Mouse (Mus musculus) embryonic facial prominence, embryonic 15.5 days (tissue): ENCODE data around the gene Mcur1. TPM values are rescaled to one million over a fixed set of nuclear protein-coding genes. Genes with fewer than 3 reads are reported as not detected.

Source experiments
- ATAC-seq: fragments of 200-750 bp; cut with Nextera tagmentation; 2 replicates; pipeline ENCODE4 v1.8.0; 2017; ENCODE audit warnings: low read depth, moderate TSS enrichment; ENCODE audit not compliant: insufficient number of reproducible peaks, low FRiP score, low TSS enrichment
- H3K27ac ChIP-seq: fragments of 300-500 bp; sonication (generic); replicated peaks from 2 replicates; pipeline ENCODE4 v1.5.1; 2015; ENCODE audit warnings: mild to moderate bottlenecking, inconsistent platforms
- H3K27me3 ChIP-seq: fragments of 300-500 bp; sonication (generic); 2 replicates; pipeline ENCODE4 v1.6.1; 2015; ENCODE audit warnings: inconsistent platforms
- H3K36me3 ChIP-seq: fragments of 300-500 bp; sonication (generic); 2 replicates; pipeline ENCODE4 v1.6.1; 2015; ENCODE audit warnings: mild to moderate bottlenecking, inconsistent platforms
- H3K4me1 ChIP-seq: fragments of 300-500 bp; sonication (generic); 2 replicates; pipeline ENCODE4 v1.6.1; 2015; ENCODE audit warnings: inconsistent platforms
- H3K4me2 ChIP-seq: fragments of 300-500 bp; sonication (generic); replicated peaks from 2 replicates; pipeline ENCODE4 v1.6.1; 2015; ENCODE audit warnings: mild to moderate bottlenecking, inconsistent platforms
- H3K4me3 ChIP-seq: fragments of 300-500 bp; sonication (generic); replicated peaks from 2 replicates; pipeline ENCODE4 v1.5.1; 2015; ENCODE audit warnings: mild to moderate bottlenecking, inconsistent platforms
- H3K9ac ChIP-seq: fragments of 300-500 bp; sonication (generic); 2 replicates; pipeline ENCODE4 v1.6.1; 2015; ENCODE audit warnings: inconsistent platforms
- H3K9me3 ChIP-seq: fragments of 300-500 bp; sonication (generic); replicated peaks from 2 replicates; pipeline ENCODE4 v1.6.1; 2016; ENCODE audit warnings: inconsistent platforms
- WGBS: fragments of 180-500 bp; shearing (Covaris S2); methylation state at CpG from one replicate; pipeline ENCODE4 v1.1.7; 2015; 5-methylcytosine and 5-hydroxymethylcytosine counted together
- polyA plus RNA-seq: library from polyadenylated mRNA; unstranded; fragments of >200 nt; fragmentation: Nextera tagmentation; extraction: Ambion mirVana; gene quantifications from 2 replicates; pipeline ENCODE4 v1.2.1, GENCODE M21; 2015

The Mcur1 gene
- polyA plus RNA-seq, 1 experiment from 2014 or later = 14.4 TPM

DNA sequence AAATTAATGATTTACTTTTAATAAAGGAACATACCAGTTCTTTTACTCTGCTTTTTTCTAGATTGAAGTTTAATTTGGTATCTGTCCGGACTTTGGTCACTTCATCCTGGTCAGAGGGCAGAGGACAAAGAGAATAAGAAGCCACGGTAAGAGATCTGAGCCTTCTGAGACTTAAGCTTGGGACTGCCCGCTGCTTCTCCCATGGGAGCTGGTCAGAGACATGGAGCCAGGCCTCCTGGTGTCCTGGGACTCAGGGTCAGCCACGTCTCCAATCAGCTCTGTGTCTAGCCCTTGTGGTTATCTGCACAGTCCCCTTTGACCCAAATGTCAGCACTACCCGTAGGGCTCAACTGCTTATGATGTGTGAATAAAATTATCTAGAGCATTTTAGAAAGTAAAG, 11.4 kb downstream of the Mcur1 start:
- no peaks in the 10 kb centered on the region for H3K4me1 ChIP-seq
- H3K4me3 ChIP-seq = no peak overlapping the region
- ATAC-seq = no peak
- no peak overlapping the region for H3K4me2 ChIP-seq
- H3K36me3 ChIP-seq = peaks cover 56% of the 10 kb centered on the region
- WGBS = 78% methylated on average over 5 of the region's 5 CpGs
- no peak overlapping the region for H3K27ac ChIP-seq
- no peaks in the 10 kb centered on the region for H3K27me3 ChIP-seq
- no peak overlapping the region for H3K9ac ChIP-seq
- H3K9me3 ChIP-seq = no peaks in the 10 kb centered on the region

DNA sequence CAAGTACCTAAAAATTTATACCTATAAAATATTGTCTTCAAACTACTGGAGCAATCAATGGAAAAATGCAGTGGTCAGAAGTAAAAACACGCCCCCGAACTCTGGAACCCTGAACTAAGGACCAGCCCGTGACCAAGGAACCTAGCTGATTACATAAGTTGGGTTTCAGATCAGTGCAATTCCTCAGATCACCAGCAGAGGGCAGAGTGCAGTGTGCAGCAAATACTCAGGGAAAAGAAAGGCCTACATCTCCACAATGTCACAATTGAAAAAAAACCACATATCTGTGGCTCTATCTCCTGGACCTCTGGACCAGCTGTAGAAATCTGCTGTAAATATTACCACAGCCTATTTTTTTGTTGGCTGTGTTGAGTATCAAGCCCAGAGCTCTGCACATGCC, 13.1 kb downstream of the Mcur1 start:
- Histone ChIP-seq H3K4me3 (no peak overlapping the region), H3K27ac (no peak overlapping the region), H3K4me1 (no peaks in the 10 kb centered on the region), H3K27me3 (no peaks in the 10 kb centered on the region), H3K9ac (no peak overlapping the region), H3K4me2 (no peak overlapping the region), H3K9me3 (no peaks in the 10 kb centered on the region), H3K36me3 (peaks cover 45% of the 10 kb centered on the region)
- WGBS = 35% methylated on average over 3 of the region's 3 CpGs
- ATAC-seq = no peak

DNA sequence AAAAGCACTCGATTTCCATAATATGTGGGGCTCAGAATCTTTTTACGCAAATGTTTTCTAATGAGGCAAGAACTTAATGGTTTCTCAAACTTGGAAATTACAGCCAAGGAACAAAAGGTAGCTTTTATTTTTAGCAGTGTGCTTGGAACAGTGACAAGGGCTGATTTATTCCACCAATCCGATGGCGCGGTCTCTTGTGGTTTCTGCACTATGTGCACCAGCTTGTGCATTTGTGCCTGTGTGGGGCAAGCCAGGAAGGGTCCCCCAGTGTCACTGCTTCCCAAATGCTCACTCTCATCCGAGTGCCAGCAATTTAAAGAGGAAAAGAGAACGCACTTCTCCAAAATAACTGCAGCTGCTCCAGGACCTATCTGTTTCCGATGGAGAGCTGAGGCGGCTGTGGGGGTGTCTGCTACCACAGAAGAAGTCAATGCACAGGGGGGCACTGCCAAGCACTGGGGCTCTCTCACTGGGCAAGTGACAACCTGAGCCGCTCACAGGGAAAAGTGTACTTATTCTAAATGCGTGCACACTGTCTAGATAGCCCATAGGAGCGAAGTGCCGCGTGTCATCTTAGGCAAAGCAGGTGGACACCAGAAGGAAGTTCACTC, 19.7 kb downstream of the Mcur1 start:
- Histone ChIP-seq H3K4me2 (no peak overlapping the region), H3K27me3 (no peaks in the 10 kb centered on the region), H3K9ac (no peak overlapping the region), H3K4me3 (no peak overlapping the region), H3K9me3 (no peaks in the 10 kb centered on the region), H3K36me3 (peaks cover 14% of the 10 kb centered on the region), H3K4me1 (peaks cover 6% of the 10 kb centered on the region; the same call in 1 of the 2 replicates), H3K27ac (no peak overlapping the region)
- ATAC-seq = no peak
- 77% methylated on average over 14 of the region's 14 CpGs for WGBS

DNA sequence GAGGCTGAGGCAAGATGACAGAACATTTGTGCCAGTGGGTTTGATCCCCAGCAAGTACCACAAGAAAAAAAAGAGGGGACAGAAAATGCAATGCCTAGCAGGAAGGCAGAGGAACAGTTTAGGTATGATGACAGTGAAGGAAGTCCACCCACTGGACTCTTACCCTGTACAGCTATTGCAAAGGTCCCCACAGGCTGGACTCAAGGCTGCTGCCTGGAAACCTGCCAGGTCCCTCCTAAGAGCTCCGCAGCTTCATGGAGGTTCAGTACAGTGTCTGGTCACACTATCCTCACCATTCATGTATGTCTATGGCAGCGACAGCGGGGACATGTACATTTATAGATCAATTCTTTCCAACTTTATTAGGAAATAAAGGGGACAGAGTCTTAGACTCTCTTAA, 20.6 kb downstream of the Mcur1 start:
- no peak for ATAC-seq
- Histone ChIP-seq H3K27ac (no peak overlapping the region), H3K4me1 (peaks cover 6% of the 10 kb centered on the region; the same call in 1 of the 2 replicates), H3K4me3 (no peak overlapping the region), H3K9me3 (no peaks in the 10 kb centered on the region), H3K36me3 (peaks cover 7% of the 10 kb centered on the region), H3K4me2 (no peak overlapping the region), H3K9ac (no peak overlapping the region), H3K27me3 (no peaks in the 10 kb centered on the region)
- 89% methylated on average over 3 of the region's 3 CpGs for WGBS

DNA sequence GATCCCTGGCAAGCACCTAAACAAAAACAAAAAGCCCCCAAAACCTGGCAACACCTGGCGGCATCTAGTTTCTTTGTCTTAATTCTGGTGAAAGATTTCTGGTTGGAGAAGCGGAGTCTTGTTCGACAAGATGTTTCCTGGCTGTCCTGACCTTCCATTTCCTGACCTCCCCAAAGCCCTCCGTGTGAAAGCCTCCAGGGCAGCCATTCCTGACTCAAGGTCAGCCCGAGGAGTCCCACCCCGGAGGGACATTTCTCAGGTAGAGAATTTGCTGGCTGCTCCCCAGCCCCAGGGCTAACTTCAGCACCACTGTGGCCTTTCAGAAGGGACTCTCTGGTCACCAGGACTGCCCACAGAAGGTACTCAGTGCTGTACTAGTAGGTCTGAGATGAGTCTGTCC, 22.1 kb downstream of the Mcur1 start:
- H3K27me3 ChIP-seq = no peaks in the 10 kb centered on the region
- no peaks in the 10 kb centered on the region for H3K36me3 ChIP-seq
- 41% methylated on average over 6 of the region's 6 CpGs for WGBS
- H3K27ac ChIP-seq = no peak overlapping the region
- no peaks in the 10 kb centered on the region for H3K9me3 ChIP-seq
- H3K9ac ChIP-seq = no peak overlapping the region
- H3K4me1 ChIP-seq = peaks cover 6% of the 10 kb centered on the region; the same call in 1 of the 2 replicates
- H3K4me3 ChIP-seq = no peak overlapping the region
- no peak overlapping the region for H3K4me2 ChIP-seq
- ATAC-seq = no peak

DNA sequence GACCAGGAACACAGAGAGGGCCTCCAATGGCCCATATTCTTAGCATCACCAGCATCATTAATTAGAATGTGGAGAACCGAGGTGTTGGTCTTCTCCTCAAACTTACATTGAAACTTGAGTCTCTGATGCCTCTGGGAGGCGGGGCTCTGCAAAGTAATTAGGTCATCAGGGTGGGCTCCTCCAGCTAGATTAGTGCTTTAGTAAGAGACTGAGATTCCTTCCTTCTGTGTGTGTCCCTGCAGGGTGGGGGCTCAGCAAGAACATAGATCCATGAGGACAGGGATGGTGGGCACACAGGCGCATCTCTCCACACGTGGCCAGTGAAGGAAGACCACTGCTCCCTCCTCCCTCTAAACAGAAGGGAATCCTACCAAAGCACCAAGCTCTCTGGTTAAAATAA, 26.0 kb downstream of the Mcur1 start:
- Histone ChIP-seq H3K9ac (no peak overlapping the region), H3K9me3 (no peaks in the 10 kb centered on the region), H3K4me2 (no peak overlapping the region), H3K36me3 (no peaks in the 10 kb centered on the region), H3K4me3 (no peak overlapping the region), H3K27me3 (no peaks in the 10 kb centered on the region), H3K27ac (no peak overlapping the region), H3K4me1 (peaks cover 18% of the 10 kb centered on the region)
- no peak for ATAC-seq
- WGBS = 76% methylated on average over 4 of the region's 4 CpGs

DNA sequence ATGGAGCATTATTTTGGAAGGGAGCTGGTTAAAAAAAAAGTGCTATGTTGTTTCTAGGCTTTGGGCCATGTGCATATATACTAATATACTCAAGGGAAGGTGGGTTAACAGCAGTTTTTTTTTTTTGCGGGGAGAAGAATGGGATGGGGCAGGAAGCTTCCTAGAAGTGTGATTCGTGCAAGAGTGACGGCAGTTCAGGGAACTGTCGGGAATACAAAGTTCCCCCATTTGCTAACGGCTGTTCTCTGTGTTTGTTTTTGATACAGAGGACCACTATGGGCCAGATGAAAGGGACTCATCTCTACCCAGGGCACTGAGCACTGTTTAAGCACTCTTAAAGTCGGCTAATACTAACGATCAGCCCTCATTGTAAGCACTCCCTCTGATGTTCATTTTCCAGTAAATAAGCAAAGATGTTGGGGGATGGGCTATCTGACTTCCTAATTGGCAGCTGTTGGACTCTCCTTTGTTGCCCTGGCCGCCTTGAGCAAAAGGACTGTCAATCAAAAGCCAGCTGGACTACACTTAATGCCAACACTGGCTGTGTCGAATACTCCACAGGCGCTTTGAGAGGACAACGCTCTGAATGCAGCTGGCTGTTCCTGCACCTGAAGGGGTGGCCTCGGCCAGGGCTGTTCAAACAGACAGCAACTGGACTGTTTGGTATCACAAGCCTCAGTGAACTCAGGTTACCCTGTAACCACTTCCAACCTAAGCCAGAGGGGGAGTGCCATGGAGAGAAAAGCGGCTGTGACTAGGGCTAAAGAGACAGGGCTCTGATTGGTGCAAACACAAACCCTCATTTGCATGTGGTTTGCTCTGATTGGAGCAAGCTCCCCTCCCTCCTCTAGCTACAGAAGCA, 28.9 kb downstream of the Mcur1 start:
- H3K9ac ChIP-seq = no peak overlapping the region
- no peaks in the 10 kb centered on the region for H3K36me3 ChIP-seq
- H3K27ac ChIP-seq = peak overlapping the region; percentile 14; the same call in 1 of the 2 replicates
- WGBS = 16% methylated on average over 13 of the region's 13 CpGs
- H3K4me1 ChIP-seq = peaks cover 18% of the 10 kb centered on the region
- H3K27me3 ChIP-seq = no peaks in the 10 kb centered on the region
- ATAC-seq = peak; percentile 81
- H3K4me2 ChIP-seq = peak overlapping the region; percentile 6; the same call in 1 of the 2 replicates
- H3K9me3 ChIP-seq = no peaks in the 10 kb centered on the region
- H3K4me3 ChIP-seq = no peak overlapping the region

DNA sequence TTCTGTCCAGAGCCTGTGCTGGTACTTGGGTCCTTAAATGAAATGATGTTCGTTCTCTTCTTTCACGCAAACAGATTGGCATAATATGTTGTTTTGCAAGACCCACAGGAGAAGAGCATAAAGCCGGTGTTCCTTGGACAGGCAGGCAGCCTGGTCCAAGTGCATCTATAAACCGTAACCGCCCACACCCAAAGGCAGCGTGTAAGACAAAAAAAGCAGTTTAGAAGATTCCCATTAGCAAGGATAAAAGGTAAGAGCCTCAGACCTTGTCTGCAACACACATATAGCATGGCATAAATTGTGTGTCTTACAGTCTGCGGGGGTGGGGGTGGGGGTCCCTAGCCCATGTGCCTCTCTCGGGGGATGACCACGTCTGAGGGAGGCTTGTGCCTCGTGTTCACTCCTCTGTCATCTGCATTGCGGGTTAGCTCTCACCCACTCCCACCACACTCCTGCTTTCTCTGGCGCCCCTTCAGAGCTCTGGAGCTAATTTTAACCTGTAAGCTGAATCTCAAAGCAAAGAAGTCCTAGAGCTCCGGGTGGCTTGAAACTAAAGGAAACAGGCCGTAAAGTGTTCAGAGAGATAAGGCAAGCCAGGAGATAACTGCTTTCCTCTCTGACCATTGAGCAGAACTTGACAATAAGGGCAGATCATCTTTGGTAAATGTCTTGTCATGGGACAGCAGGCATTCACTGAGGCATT, 29.7 kb downstream of the Mcur1 start:
- Histone ChIP-seq H3K27ac (peak overlapping the region; percentile 9), H3K9ac (no peak overlapping the region)
- no peak for ATAC-seq

DNA sequence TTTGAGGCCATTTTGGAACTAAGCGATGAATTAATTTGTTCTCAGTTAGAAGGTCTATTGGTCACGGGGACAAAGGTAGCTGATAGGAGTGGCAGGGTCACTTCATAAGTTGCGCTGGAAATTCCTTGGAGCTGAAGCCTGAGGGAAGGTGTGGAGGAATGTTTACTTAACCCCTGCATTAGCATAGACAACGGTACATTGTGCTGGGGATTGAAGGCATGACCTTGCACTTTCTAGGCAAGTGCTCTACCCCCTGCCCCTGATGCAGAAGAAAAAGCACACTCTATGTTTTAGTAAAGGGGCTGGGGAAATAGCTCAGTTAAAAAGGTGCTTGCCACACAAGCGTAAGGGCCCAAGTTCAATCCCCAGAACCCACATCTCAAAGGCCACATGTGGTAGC, 33.7 kb downstream of the Mcur1 start:
- Histone ChIP-seq H3K27ac (no peak overlapping the region), H3K27me3 (no peaks in the 10 kb centered on the region), H3K9ac (no peak overlapping the region), H3K36me3 (no peaks in the 10 kb centered on the region), H3K9me3 (no peaks in the 10 kb centered on the region), H3K4me1 (peaks cover 40% of the 10 kb centered on the region), H3K4me3 (no peak overlapping the region), H3K4me2 (no peak overlapping the region)
- 76% methylated on average over 5 of the region's 5 CpGs for WGBS
- ATAC-seq = no peak

More for the DNA sequence above, 29.7 kb downstream of the Mcur1 start:
- no peaks in the 10 kb centered on the region for H3K36me3 ChIP-seq
- no peaks in the 10 kb centered on the region for H3K27me3 ChIP-seq
- peaks cover 24% of the 10 kb centered on the region for H3K4me1 ChIP-seq
- 41% methylated on average over 14 of the region's 14 CpGs for WGBS
- H3K4me2 ChIP-seq = no peak overlapping the region
- no peak overlapping the region for H3K4me3 ChIP-seq
- H3K9me3 ChIP-seq = no peaks in the 10 kb centered on the region

DNA sequence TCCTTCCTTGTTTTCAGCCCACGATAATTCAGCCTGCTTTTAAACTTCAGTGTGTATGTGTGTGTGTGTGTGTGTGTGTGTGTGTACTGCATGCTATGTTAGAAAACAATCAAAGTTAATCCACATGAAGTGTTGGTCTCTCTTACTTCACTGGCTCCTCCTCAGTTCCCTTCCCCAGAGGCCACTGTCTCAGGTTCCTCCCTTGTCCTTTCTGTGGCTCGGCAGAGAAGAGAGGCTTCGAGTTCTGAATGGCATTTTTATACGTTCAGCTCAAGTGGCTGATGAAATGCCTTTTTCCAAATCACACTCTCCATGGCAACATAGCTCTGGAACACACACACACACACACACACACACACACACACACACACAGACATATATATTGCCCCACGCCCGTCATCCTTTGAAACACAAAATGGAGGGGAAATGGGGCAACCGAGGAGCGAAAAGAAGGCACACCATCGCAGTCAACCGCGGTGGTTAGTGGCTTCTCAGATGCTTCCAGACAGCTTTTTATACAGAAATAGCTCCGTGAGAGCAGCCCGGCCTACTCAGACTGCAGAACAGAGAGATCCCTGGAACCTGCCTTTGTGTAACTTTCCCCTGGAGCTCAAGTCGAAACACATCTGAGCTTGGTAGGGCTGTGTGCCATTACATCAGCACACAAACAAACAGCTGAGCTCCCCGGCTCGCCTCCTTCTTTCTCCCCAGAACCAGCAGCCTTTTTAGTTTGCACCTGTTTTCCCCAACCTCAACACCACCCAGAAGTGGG, 34.4 kb downstream of the Mcur1 start:
- WGBS = 40% methylated on average over 16 of the region's 16 CpGs
- Histone ChIP-seq H3K27me3 (no peaks in the 10 kb centered on the region), H3K9me3 (no peaks in the 10 kb centered on the region), H3K4me3 (no peak overlapping the region), H3K4me1 (peaks cover 32% of the 10 kb centered on the region), H3K9ac (no peak overlapping the region), H3K4me2 (no peak overlapping the region), H3K27ac (peak overlapping the region; percentile 83), H3K36me3 (no peaks in the 10 kb centered on the region)
- ATAC-seq = no peak
